Mouse (Mus musculus): ENCODE results near the gene Prr15l.

Prr15l gene

DNA sequence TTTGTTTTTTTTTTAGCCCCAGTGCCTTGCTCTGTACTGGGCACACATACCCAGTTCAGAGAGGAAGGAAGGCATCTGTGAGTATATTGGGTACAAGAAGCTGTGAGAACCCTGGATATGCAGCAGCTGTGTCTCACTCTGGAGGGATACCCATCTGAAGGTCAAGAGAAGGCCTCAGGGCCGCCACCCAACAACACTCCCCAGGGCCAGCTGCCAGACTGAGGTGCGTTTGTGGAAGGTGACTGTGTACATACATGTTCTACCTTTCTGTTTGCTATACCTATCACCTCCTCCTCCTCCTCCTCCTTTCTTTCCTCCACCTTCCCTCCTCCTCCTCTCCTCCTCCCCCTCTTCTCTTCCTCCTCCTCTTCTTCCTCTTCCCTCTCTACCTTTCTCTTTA is at the start of gene Prr15l:
Gene Prr15l, plus strand, starts transcription at position 17 of the 400 bp plus-strand sequence.
- no peak for DNase-seq

DNA sequence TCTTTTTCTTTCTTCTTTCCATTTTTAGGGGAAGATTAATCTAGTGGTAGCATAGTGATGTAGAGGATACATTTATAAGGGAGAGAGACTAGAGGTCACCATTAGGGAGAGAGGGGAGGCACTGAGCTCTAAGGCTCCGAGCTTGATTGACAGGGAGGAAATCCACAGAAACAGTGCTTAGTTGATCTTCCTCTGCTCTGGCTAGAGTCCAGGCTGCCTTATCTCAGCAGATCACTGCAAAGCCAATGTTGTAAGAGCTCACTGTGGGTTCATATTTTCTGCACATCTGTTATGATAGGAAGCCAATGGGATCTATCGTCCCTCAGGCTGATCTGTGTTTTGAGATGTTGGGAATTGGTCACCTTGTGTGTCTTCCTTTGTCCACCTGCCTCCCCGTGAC is 49.2 kb upstream of the Prr15l start:
- no peak for DNase-seq

DNA sequence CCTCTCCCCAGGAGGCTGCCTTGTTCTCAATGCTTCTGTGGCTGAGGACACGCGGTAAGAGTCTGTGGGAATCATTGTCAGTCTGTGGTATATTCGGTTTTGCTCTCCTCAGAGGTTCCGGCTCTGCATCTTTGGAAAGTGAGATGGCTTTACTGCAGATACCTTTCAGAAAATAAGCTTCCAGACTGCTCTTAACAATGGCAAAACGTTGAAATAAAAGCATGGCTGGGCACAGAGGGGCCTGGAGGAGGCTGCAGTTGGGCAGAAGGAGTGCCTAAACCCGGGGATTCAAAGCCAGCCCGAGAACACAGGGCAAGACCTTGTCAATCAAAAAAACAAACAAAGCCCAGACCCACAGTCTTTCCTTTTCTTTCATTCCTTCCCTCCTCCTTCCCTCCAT is 48.5 kb upstream of the Prr15l start:
- peak; percentile 53 for DNase-seq

DNA sequence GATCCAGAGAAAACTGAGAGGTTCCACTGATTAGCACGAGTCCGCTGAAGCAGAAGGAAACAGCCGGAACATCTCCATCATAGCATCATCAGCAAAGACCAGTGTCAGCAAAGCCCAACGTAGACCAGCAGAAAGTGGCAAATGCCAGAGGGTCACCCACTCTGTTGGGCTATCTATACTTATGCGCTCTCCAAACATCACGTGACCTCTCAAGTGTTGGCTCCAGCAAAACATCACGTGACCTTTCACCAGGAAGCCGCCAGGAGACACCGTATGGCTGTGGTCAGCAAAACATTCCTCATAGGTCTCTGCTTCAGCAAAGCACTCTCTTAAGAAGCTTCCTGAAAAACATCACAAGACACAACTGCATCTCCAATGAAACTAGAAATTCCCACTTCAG is 47.6 kb upstream of the Prr15l start:
- no peak for DNase-seq

DNA sequence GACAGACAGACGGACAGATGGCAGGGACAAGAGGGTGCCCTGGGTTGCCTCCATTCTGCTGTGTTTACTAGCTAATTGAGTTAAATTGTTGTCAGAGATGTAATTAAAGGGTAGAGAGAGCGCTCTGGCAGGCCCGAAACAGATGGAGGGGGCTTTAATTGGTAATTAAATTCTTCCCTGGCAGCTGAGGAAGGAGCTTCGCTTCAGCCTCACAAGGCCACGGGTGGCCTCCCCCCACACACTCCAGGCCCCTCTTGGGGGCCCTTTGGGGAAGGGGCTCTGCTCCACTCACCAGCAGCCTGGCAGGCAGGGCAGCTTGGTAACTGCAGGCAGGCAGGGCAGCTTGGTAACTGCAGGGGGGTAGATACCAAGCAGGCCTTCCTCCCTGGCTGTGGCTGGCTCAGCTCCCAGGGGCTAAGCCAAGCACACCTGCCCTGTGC is 42.0 kb upstream of the Prr15l start:
- peak; percentile 47 for DNase-seq

DNA sequence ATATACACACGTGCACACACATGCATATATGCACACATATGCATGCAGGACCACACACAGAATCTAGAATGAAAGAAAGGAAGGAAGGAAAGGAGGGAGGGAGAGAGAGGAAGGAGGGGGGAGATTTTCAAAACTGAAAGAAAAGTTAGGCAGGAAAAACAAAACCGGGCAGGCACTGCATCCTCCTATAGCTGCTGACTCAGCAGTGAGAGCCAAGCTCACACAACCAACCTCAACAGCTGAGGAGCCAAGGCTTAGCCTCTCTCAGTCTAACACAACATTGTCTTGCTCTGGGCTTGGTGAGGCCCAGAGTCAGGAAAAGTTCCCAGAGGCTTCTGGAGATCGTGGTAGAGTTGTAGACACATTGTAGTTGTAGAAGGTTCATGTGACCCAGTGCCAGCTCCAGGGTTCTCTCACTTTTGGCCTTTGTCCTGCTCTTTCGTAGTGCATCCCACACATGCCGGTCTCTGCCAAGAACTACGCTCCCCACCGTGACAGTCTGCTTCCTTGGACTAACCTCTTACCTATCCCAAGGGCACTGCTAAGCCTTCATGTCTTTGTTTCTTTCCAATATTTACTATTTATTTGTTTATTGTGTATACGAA is 40.9 kb upstream of the Prr15l start:
- DNase-seq, result no peak

DNA sequence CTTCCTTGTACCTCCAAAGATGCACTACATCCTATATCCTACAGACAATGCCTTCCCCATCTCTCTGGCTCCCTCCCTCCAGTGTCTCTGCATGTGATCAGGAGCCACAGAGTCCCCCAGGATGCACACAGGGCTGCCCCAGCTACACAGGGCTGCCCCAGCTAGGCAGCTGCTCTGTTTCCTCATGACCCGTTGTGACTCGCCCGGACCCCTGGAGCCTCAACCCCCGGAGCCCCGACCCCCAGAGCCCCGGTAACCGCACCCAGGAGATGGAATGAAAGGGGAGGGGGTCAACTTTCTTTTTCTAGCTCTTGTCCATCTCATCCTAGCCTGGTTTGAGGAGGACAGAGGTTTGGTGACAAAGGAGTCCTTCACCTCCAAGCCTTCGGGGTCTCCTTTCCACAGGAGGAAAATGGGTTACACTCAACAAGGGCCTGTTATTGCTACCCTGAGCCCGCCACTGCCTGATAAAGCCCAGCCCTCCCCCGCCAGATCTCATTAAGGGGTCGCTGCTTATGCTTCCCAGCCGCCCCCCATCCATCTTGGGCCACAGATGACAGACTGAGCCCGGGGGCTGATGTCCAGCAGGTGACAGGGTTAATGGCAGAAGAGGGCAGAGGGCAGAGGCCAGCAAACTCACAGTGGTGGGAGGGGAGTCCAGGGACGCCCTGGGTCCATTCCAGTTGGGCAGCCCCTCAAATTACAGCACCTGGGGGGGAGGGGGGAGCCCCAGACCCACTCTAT is 35.9 kb upstream of the Prr15l start:
- DNase-seq, result peak; percentile 72

DNA sequence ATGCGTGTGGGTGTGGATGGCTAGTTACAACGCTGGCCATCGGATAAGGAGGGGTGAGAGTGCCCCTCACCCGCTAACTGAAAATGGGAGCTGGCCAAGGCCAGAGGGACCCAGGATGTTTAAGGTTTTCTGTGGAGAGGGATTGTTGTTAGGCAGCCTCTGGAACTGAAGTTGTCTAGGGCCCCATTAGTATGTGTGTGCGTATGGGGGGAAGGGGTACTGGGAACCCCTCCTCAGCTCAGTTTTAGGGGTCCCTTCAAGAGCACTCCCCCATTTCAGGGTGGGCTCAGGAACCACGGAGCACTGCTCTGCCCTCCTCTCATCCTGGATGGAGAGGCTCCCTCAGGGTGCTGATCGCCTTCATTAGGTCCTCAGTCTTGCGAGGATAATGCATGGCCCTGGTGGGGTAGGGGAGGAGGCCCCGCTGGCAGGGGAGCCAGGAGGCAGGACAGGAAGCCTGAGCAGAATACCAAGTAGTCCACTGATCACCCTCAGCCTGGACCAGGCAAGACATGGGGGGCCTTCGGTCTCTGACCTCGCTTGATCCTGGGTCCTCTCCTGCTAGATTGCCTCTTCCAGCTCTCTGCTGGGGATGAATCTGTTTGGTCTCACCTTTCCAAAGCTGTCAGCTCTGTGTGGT is 34.6 kb upstream of the Prr15l start:
- peak; percentile 47 for DNase-seq

DNA sequence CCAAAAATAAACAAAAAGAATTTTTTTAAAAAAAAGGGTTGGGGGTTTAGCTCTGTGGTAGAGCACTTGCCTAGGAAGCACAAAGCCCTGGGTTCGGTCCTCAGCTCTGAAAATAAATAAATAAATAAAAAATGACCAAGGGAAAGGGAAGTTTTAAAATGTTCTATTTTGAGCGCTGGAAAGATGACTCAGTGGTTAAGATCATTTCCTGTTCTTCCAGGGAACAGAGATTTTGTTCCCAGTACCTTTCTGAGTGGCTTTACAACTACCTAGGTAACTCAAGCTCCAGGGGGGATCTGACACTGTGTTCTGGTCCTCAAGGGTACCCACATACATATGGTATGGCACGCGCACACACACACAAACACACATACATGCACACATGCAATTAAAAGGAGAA is 32.0 kb upstream of the Prr15l start:
- DNase-seq, result no peak

DNA sequence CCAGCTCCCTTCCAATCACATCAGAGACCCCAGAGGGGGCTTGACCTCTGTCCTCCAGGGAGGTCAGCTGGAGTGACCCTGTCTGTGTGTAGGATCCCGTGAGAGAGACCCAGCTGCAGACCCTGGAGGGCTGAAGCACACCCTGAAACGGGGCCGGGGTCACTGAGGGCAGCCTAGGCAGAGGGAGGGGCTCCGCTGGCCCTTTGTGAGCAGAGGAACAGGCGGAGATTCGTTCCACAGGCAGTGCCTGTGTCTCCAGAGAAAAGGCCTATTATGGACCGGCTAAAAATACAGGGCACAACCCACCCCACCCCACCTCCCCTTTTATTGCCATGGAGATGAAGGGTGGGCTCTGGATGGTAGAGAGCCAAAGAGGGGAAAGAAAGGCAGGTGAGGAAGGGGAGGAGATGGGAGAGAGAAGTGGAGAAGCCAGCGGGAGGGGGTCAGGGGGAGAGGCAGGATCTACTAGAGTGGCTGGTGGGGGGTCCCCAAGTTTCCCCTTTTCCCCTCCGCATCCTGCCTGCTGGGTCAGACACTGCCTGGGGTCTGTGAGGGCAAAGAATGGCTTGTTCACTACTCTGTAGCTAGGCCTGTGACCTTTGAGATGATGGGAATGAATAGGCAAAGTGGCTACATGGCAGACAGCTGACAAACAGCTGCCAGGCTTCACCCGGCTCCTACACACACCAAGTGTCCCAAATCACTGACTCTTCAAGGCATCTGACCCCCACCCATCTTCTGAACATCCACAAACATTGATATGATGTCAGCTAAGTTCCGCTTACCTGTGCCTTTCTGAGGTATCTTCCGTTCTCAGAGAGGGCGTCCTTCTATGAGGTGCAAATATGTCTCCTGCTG is 28.2 kb upstream of the Prr15l start:
- DNase-seq, result peak; percentile 92

DNA sequence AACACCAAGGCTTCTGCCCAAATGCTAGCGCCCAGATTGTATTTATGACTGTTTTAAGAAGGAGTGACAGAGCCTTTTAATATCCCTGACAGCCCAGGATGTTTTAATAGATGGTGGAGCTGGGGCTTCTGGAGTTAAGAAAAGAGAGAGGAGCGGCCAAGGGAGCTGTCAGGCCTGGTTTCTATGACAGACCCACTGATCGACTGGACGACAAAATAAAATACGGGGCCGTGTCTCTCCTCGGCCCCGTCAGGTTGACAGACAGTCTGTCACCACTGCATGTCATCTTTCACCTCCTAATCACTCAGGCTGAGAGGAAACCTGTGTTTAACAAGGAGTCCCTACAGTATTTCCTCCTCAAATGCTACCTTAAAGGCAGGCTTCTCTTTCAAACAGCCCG is 26.6 kb upstream of the Prr15l start:
- DNase-seq, result no peak

DNA sequence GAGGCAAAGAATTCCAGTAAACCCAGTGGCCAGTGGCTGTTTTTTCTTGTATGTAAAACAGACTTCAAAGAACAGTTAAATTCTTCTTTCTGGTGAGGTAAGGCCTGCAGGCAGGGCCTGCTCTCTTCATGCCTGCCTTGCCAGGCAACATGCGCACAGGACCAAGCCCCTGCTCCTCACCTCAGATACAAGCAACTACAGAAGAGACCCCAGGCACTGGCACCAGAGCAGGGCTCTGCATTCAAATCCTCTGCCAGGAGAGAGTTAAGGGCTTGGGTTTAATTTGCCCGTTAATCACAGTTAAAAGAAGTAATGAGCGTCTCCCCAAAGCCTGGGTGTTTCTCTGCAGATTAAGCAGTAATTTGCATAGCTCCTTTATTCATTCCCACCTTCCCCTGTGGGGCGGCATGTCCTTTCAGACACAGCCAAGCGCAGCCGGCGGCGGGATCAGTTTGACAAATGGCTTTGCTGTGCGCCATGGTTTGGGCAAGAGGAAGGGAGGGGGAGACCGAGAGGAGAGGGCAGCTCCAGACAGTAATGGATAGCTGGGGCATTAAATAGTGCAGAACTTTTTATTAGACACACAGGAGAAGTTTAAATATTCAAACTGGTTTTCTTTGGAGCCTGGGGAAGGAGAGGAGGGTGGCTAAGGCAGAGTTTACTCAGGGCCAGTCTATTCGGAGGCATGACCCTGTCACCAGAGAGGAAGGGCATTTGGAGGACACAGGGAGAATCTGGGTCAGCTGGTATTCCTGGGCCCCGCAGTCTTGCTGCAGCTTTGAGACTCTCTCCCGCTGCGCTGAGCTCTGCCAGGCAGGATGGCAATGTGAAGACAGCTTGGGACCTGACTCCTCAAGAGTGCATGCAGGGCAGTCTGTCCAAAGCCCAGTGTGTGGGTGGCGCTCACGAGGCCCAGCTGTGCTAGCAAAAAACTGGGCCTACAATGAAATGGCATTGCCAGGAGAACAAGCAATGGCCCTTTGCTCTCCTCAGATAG is 25.0 kb upstream of the Prr15l start:
- peak; percentile 91 for DNase-seq

DNA sequence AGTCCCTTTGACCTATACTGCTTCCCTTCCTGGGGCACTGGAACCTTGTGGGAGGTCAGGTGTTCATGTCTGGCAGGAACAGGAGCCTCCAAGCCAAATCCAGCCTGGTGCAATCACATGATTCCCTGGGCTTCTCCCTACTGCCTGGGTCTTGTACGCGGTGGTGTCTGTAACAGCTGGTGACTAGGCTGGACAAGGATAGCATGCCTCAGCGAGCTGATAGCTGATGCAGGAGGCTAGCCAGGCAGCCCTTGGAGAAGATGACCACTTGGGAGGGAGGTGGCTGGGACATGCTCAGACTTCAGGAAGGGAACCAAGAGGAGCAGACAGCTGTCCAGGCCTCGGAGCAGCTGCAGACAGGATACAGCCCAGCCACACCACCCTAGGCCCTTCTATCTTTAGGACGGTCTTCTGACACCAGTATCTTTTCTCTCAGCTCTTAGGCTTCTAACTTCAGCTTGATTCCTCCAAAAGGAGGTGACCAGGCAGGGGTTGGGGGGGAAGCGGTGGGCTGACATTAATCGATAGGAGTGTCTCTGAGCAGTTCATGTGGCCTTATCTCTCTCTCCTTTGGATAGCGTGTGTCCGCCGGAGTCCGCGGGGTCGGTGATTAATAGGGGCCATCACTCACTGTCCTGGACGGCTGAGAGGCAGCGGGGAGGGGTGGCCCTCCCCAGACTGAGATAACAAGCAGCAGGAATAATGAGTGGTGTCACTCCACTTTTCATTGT is 21.3 kb upstream of the Prr15l start:
- DNase-seq, result peak; percentile 56

DNA sequence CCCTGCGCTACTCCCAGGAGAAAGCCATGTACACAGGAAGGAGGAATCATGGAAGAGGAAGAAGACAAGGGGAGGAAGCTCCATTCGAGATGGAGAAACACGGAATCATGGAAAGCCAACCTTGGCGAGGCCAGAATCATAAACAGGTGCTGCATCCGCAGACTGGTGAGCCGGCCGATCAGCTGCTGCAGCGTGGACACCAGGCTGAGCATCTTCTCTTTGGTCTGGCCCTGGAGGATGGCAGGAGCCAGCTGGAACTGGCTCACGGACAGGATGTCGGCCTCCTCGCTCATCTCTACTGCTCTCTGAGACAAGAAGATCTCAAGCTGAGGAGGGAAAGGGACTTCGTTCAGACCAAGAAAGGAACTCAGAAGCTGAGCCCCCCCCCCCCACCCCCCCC is 19.3 kb upstream of the Prr15l start:
- no peak for DNase-seq

DNA sequence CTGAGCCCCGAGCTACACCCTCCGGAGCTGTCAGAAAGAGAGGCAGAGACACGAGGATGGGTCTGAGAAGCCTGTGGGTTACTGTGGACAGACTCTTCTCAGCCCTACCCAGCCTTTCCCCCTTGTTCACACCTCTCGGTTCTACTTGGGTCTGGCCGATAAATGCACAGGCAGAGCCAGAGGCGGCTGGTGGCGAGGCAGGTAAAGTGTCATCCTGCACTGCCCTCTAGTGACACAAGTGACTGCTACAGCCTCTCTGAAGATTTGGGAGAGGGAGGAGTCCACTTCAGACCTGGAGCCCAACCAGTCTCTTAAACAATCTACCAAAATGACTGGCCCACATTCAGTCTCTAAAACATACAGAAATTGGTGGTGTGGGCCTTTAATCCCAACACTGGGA is 17.9 kb upstream of the Prr15l start:
- peak; percentile 92 for DNase-seq

DNA sequence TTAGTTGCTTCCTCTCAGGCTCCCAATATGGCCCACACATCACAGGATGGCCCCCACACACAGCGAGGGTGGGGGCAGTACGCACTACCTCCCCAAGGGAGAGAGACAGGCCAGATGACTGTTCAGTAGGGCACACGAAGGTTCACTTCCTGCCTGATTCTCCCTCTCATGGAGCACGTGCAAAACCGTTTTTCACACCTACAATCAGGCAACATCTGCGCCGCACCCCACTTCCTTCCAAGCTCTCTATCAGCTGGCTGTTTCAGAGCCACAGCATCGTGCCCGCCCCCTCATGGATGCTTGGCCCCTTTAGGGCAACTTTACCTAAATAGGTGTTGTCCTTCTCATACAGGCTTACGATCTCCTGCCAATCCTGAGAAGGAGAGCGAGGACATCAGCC is 15.2 kb upstream of the Prr15l start:
- DNase-seq, result no peak

DNA sequence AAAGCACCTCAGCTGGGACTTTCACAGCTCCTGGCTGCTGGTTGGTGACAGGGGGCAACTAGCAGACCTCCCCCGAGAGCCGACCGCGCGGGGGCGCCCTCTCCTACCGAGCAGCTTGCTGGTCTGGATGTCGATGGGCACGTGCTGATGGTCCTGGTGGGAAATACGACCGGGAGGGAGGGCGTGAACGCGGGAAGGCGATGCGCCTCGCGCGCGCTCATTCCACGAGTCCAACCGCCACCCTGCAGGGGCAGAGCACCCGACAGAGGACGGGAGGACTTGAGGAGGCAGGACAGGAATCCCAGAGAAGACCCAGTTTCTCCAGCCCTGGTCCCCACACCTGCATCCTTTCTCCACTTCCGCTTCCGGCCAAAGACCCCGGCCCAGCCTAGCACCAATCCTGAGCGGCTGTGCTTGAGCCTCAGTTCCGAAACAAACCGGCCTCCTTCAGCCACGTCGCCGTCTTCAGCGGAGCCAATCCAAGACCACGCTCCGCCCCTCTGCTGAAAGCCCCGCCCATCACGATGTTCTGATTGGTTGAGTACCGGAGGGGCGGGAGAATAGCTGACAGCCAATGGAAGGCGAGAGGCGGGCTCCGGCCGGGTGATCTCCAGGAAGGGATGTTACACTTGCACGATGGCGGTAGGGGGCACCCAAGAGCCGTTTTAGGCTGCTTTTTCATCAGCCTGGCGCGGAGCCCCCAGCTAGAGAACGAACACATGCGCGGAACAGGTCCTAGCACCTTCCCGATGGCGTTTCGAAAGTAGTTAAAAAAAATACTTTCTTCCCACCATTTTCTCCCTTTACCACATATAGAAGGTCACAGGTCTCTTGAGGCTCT is 11.6 kb upstream of the Prr15l start, which contains the start of gene Cdk5rap3:
Gene Cdk5rap3, minus strand, starts transcription at position 453 of the 841 bp plus-strand sequence.
- DNase-seq, result peak; percentile 100

DNA sequence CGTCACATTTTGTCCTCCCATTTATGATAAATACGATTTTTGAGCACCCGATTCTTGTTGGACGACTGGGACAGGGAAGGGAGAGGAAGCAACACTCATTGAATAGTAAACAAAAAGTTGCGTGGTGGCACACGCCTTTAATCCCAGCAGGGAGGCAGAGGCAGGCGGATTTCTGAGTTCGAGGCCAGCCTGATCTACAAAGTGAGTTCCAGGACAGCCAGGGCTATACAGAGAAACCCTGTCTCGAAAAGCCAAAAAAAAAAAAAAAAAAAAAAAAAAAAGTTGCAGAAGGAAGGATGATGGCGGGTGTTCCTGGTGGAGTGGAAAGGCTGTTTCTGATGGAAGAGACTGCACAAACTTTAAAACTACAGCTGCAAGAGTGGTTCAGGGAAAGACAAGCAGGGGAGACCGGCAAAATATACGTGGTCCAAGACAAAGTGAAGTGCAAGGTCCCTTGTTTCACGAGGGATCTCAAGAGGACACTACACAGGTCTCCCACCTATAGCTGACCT is 11.0 kb upstream of the Prr15l start:
- DNase-seq, result no peak

DNA sequence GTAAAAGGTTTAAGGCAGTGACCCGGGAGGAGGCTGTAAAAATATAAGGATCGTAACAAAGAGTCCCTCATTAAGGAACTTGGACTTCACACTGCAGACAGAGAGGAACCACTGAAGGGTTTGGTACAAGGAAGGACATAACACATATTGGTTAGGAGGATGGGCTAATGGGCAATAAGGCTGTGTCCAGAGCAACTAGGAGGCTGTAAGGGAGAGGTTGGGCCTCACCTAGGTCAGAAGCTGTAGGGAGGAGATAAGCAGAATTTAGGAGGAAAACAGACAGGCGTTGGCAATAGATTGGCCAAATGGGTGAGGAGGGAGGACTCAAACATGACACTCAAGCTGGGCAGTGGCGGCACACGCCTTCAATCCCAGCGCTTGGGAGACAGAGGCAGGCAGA is 10.5 kb upstream of the Prr15l start:
- DNase-seq, result no peak

DNA sequence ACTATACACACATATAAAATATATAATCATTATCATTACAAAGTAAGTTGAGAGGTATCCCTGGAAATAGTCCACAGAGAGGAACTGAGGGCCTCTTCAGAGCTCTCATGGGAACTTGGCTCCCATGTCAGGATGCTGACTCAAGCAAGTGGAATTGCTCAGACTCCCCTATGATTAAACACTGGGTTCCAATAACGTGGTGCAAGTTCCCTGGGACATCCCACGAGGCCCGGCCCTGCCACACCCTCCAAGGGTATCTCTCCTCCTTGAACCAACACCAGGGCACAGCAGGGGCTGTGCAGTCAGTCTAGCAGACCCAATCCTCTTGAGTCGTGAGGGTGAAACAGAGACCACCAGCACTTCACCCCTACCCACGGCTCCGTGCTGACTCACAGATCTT is 8.9 kb upstream of the Prr15l start:
- no peak for DNase-seq
